Comparison of ENCODE assay signal across 22 mouse cellular contexts in genomic region chr10:117664926-117665209, GRCm38 (mm10). TPM values are rescaled to one million over a fixed set of nuclear protein-coding genes. Genes with fewer than 3 reads are reported as not detected.
DNase-seq lines count a peak whose midpoint lies in the region; ATAC-seq and TF ChIP-seq lines count a peak whose summit lies in the region.
"Had no signal": no experiment of that assay in that cellular context is flagged by ENCODE, and none has a peak within 500 bp of the region (broad histone marks: within the 10 kb centered on the region; RNA-seq: fewer than 3 reads in every experiment).

No protein-coding gene starts in this region.

- H3K27me3 ChIP-seq in intestine, embryonic 15.5 days (replicated peaks): no peaks in the 10 kb centered on the region
- no peaks in the 10 kb centered on the region for H3K27me3 ChIP-seq in intestine, embryonic 16.5 days (replicated peaks; ENCODE audit: control insufficient read depth, insufficient read depth, low read length)
- no peaks in the 10 kb centered on the region for H3K27me3 ChIP-seq in kidney, postnatal 0 days (ENCODE audit: insufficient read depth, low read length)
- H3K27me3 ChIP-seq in stomach, embryonic 15.5 days (replicated peaks): no peaks in the 10 kb centered on the region
- no peaks in the 10 kb centered on the region for H3K27me3 ChIP-seq in stomach, postnatal 0 days (ENCODE audit: control insufficient read depth, insufficient read depth, low read length)
- H3K27me3 ChIP-seq: embryonic facial prominence, embryonic 13.5 days; forebrain, embryonic 12.5 days had no signal

- H3K4me1 ChIP-seq in intestine, embryonic 15.5 days (replicated peaks): no peaks in the 10 kb centered on the region; the same call in 1 of the 2 replicates
- peaks cover 17% of the 10 kb centered on the region for H3K4me1 ChIP-seq in intestine, embryonic 16.5 days (ENCODE audit: control insufficient read depth, insufficient read depth, low read length)
- peaks cover 11% of the 10 kb centered on the region; the same call in 1 of the 2 replicates for H3K4me1 ChIP-seq in kidney, postnatal 0 days (replicated peaks; ENCODE audit: insufficient read depth, low read length)
- peaks cover 5% of the 10 kb centered on the region; the same call in 1 of the 2 replicates for H3K4me1 ChIP-seq in stomach, embryonic 15.5 days
- H3K4me1 ChIP-seq in stomach, postnatal 0 days (replicated peaks; ENCODE audit: control insufficient read depth, insufficient read depth): 0 out of 2 replicates have a peak, but pooled peaks cover 2% of the 10 kb centered on the region

- TF ChIP-seq EP300 in stomach, postnatal 0 days (optimal IDR thresholded peaks at IDR 0.05): no peak

- H3K4me2 ChIP-seq in intestine, embryonic 15.5 days (replicated peaks): no peak overlapping the region
- H3K4me2 ChIP-seq in intestine, embryonic 16.5 days (ENCODE audit: low read depth, low read length): no peak overlapping the region
- no peak overlapping the region for H3K4me2 ChIP-seq in kidney, postnatal 0 days (ENCODE audit: low read length)
- no peak overlapping the region for H3K4me2 ChIP-seq in stomach, embryonic 15.5 days
- no peak overlapping the region for H3K4me2 ChIP-seq in stomach, postnatal 0 days (replicated peaks; ENCODE audit: low read depth)
- H3K4me2 ChIP-seq: embryonic facial prominence, embryonic 13.5 days; forebrain, embryonic 12.5 days had no signal

- H3K36me3 ChIP-seq in intestine, embryonic 15.5 days: no peaks in the 10 kb centered on the region
- no peaks in the 10 kb centered on the region for H3K36me3 ChIP-seq in intestine, embryonic 16.5 days (ENCODE audit: control insufficient read depth, insufficient read depth, low read length)
- no peaks in the 10 kb centered on the region for H3K36me3 ChIP-seq in kidney, postnatal 0 days (ENCODE audit: insufficient read depth, low read length)
- H3K36me3 ChIP-seq in stomach, embryonic 15.5 days: no peaks in the 10 kb centered on the region
- H3K36me3 ChIP-seq in stomach, postnatal 0 days (ENCODE audit: control insufficient read depth, insufficient read depth, low read length): no peaks in the 10 kb centered on the region
- H3K36me3 ChIP-seq: embryonic facial prominence, embryonic 13.5 days; forebrain, embryonic 12.5 days; G1E; heart, embryonic 10.5 days had no signal

- no peak for ATAC-seq in intestine, embryonic 15.5 days
- ATAC-seq in intestine, embryonic 16.5 days: no peak
- no peak for ATAC-seq in kidney, postnatal 0 days (replicated peaks; ENCODE audit: low FRiP score, low read depth)
- no peak for ATAC-seq in stomach, embryonic 15.5 days (ENCODE audit: insufficient read depth, low FRiP score, low read depth)
- ATAC-seq in stomach, postnatal 0 days (ENCODE audit: low FRiP score, low TSS enrichment): no peak
- ATAC-seq: CD4-positive, CD25-positive, alpha-beta regulatory T cell, adult 4 months; forebrain, embryonic 16.5 days had no signal

- H3K4me3 ChIP-seq in intestine, embryonic 15.5 days (replicated peaks): no peak overlapping the region
- H3K4me3 ChIP-seq in intestine, embryonic 16.5 days (ENCODE audit: low read length): no peak overlapping the region
- no peak overlapping the region for H3K4me3 ChIP-seq in kidney, postnatal 0 days (replicated peaks; ENCODE audit: low read depth, low read length)
- no peak overlapping the region for H3K4me3 ChIP-seq in stomach, embryonic 15.5 days (replicated peaks)
- no peak overlapping the region for H3K4me3 ChIP-seq in stomach, postnatal 0 days (ENCODE audit: low read depth, low read length)
- H3K4me3 ChIP-seq: embryonic facial prominence, embryonic 13.5 days; forebrain, embryonic 12.5 days had no signal

- no peak for DNase-seq in kidney, postnatal 0 days (ENCODE audit: low spot score)
- no peak for DNase-seq in kidney, adult 8-10 months
- no peak for DNase-seq in stomach, postnatal 0 days (ENCODE audit: low spot score)
- no peak for DNase-seq in layer of hippocampus, adult 11-12 months (ENCODE audit: low spot score)
- DNase-seq: adrenal gland, postnatal 14 days; B cell, adult 2 months; cerebellum, adult 11-12 months; cerebellum, adult 9-11 months; cerebellum, postnatal 36 days; gastrocnemius, postnatal 10 days; heart, adult 18-20 months; heart, postnatal 10 days; heart, postnatal 4 days had no signal

- H3K27ac ChIP-seq in intestine, embryonic 15.5 days: 0 out of 2 replicates have a peak overlapping the region, but pooled peaks have one; percentile 49
- H3K27ac ChIP-seq in intestine, embryonic 16.5 days (ENCODE audit: low read length): no peak overlapping the region
- H3K27ac ChIP-seq in kidney, postnatal 0 days: peak overlapping the region; percentile 84
- peak overlapping the region; percentile 2; the same call in 1 of the 2 replicates for H3K27ac ChIP-seq in stomach, embryonic 15.5 days
- no peak overlapping the region for H3K27ac ChIP-seq in stomach, postnatal 0 days (replicated peaks)
- H3K27ac ChIP-seq: embryonic facial prominence, embryonic 13.5 days; forebrain, embryonic 12.5 days; heart, embryonic 10.5 days had no signal

- no peak for TF ChIP-seq CTCF in kidney, postnatal 0 days (IDR thresholded peaks at IDR 0.05; ENCODE audit: low read depth)
- no peak for TF ChIP-seq CTCF in stomach, postnatal 0 days (IDR thresholded peaks at IDR 0.05; ENCODE audit: low read depth)

- H3K9me3 ChIP-seq in intestine, embryonic 15.5 days: no peaks in the 10 kb centered on the region
- no peaks in the 10 kb centered on the region for H3K9me3 ChIP-seq in intestine, embryonic 16.5 days (ENCODE audit: control insufficient read depth, low read length)
- H3K9me3 ChIP-seq in kidney, postnatal 0 days (replicated peaks; ENCODE audit: low read length): no peaks in the 10 kb centered on the region
- H3K9me3 ChIP-seq in stomach, embryonic 15.5 days: no peaks in the 10 kb centered on the region
- H3K9me3 ChIP-seq in stomach, postnatal 0 days (ENCODE audit: control insufficient read depth, low read length): no peaks in the 10 kb centered on the region
- H3K9me3 ChIP-seq: embryonic facial prominence, embryonic 13.5 days; forebrain, embryonic 12.5 days; G1E; heart, embryonic 10.5 days had no signal

- no peak overlapping the region for H3K9ac ChIP-seq in intestine, embryonic 15.5 days
- H3K9ac ChIP-seq in intestine, embryonic 16.5 days (ENCODE audit: low read depth, low read length): no peak overlapping the region
- H3K9ac ChIP-seq in kidney, postnatal 0 days (ENCODE audit: low read depth, low read length): no peak overlapping the region
- no peak overlapping the region for H3K9ac ChIP-seq in stomach, embryonic 15.5 days
- no peak overlapping the region for H3K9ac ChIP-seq in stomach, postnatal 0 days (ENCODE audit: low read length)
- H3K9ac ChIP-seq: embryonic facial prominence, embryonic 13.5 days; forebrain, embryonic 12.5 days had no signal

RNA-seq across cellular contexts. Expression of gene Cpm, which starts 35.6 kb away (rescaled TPM):
- polyA plus RNA-seq in intestine, embryonic 15.5 days (2015; fragmentation: Nextera tagmentation; extraction: Ambion mirVana): 44.4 and 50.7 TPM in 2 replicates
- polyA plus RNA-seq in intestine, embryonic 16.5 days (2015; fragmentation: Nextera tagmentation; extraction: Ambion mirVana): 47.7 and 51.8 TPM in 2 replicates
- polyA plus RNA-seq in kidney, postnatal 0 days (2015; fragmentation: Nextera tagmentation; extraction: Ambion mirVana): 51.7 and 52.8 TPM in 2 replicates
- polyA plus RNA-seq in stomach, embryonic 15.5 days (2015; fragmentation: Nextera tagmentation; extraction: Ambion mirVana): 57.1 and 57.7 TPM in 2 replicates
- 22.9 and 26.6 TPM in 2 replicates for polyA plus RNA-seq in stomach, postnatal 0 days (2015; fragmentation: Nextera tagmentation; extraction: Ambion mirVana)
- polyA plus RNA-seq: G1E had no signal

RNA-seq across cellular contexts. Expression of gene Mdm2, which starts 45.7 kb away (rescaled TPM):
- polyA plus RNA-seq in intestine, embryonic 15.5 days (2015; fragmentation: Nextera tagmentation; extraction: Ambion mirVana): 34.0 and 35.1 TPM in 2 replicates
- polyA plus RNA-seq in intestine, embryonic 16.5 days (2015; fragmentation: Nextera tagmentation; extraction: Ambion mirVana): 30.8 and 32.4 TPM in 2 replicates
- 22.0 and 24.5 TPM in 2 replicates for polyA plus RNA-seq in kidney, postnatal 0 days (2015; fragmentation: Nextera tagmentation; extraction: Ambion mirVana)
- polyA plus RNA-seq in stomach, embryonic 15.5 days (2015; fragmentation: Nextera tagmentation; extraction: Ambion mirVana): 38.2 and 44.1 TPM in 2 replicates
- polyA plus RNA-seq in stomach, postnatal 0 days (2015; fragmentation: Nextera tagmentation; extraction: Ambion mirVana): 14.8 and 17.6 TPM in 2 replicates

Comparison
In these comparisons a context has a peak if more than half of its experiments do, and no peak if none do; other contexts are left out.
1. H3K27ac ChIP-seq: peak in intestine, embryonic 15.5 days (single experiment), kidney, postnatal 0 days (single experiment) and stomach, embryonic 15.5 days (single experiment); none in intestine, embryonic 16.5 days (single experiment) and stomach, postnatal 0 days (single experiment).